Mouse (Mus musculus): ENCODE measurements around the gene Ccin.
A peak's percentile ranks its signal among the peaks of the same experiment; 100 is the strongest.

Ccin gene

DNA sequence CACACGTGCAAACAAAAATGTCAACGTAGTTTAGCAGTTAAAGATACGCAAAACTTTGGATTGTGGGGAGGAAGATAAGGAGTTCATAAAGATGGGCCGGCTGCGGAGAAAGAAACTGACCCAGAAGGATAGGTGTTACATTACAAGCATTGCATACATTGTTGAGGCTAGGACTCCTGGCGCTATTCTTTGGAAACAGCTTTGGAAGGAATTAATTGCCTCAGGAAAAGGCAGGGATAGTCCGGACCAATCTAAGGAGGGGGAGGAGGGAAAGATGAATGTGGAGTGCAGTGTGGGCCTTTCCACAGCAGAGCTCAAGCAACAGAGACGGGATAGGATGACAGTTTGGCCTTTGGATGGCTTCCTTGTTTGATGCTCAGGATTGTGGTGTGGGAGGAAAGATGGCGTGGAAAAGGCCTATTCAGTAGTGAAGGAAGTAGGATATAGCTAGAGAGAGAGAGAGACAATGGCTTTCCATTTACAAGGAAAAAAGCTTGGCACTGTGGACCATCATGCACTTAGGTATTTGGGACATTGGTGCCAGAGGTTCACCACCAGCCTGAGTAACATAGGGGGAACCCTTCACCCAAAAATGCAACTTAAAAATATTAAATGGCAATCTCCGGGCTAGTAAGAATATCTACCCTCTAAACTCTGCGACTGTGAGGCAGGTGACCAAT, 30.2 kb downstream of the Ccin start:
- no peak for DNase-seq

DNA sequence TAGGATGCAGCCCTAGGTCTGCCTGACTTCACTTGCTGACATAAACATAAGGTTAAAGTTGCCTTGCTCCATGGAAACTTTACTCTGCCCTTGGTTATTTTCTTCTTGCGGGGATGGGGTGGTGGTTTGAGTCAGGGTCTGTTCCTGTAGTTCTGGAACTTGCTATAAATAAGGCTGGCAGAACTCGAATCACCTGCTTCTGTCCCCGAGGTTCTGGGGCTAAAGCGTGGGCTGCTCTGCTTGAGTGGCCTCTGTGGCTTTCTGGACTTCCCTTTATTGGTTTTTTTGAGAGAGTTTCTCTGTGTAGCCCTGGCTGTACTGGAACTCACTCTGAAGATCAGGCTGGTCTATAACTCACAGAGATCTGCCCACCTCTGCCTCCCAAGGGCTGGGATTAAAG, 32.8 kb downstream of the Ccin start:
- no peak for DNase-seq

DNA sequence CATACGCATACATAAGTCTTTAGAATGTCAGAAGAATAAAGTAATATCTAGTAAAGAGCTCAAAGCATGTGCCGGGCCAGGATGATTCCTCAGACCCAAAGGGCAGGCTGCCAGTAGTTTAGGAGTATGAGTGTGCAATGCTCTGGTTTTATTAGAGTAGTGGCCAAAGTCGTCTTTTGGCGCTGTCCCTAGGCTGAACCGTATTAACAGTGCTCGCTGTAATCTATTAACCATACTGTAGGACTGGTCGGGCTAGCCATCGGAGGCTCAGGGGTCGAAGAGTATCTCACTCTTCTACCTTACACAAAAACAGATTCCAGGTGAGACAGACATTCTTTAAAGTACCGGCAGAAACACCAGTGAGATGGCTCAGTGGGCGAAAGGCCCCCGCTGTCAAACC, 33.5 kb downstream of the Ccin start:
- no peak for DNase-seq

DNA sequence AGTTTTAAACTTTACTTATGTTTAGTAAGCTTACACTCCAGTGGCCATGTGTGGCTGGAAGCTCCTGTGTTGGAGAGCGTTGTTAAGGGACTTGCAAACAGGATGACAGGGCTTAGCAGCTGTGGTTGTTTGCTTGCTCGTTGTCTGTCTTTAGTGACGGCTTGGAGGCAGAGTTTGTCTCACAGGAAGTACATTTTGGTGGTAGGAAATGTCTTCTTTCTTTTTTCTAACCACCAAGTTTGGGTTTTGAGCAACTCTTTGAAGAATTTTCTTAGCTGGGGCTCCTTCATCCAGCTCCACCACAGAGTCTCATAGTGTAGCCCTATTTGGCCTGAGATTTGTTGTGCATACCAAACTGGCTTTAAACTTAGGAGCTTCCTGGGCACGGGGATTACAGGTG, 39.0 kb downstream of the Ccin start:
- DNase-seq = no peak

DNA sequence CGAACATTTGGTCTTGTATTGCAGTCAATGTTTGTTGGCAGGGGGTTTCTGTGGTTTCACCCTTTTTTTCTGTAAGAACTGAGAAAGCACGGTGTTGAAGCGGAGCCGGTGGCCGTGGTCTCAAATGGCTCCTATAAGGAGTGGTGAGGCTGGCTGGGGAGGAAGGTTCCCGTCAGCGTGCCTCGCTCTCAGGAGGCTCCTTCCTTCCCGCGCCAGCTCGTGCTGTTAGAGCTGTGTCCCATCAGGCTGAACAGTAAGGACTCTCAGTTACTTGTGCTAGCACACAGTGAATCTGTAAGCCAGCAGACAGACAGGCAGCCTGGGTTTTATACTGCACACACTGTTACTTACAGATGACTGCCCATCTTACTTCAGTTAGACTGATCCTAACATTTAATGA, 39.5 kb downstream of the Ccin start:
- DNase-seq = no peak

DNA sequence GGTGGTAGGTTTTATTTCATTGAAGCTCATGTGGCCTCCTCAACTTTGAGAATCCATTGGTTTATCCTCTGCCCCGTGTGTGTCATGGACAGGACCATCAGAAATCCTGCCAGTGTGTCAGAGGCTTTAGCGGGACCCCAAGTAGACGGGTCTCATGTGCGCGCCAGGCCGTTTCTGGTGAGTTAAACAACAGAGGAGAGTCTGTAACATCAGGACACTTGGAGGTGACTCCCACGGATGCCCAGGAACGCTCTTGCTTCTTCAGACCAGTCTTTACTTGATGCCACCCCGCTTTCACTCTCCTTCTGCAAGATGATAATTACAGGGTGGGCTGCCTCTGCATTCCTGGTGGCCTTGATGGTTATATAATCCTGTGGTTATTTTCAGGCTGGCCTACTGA, 40.4 kb downstream of the Ccin start:
- no peak for DNase-seq

DNA sequence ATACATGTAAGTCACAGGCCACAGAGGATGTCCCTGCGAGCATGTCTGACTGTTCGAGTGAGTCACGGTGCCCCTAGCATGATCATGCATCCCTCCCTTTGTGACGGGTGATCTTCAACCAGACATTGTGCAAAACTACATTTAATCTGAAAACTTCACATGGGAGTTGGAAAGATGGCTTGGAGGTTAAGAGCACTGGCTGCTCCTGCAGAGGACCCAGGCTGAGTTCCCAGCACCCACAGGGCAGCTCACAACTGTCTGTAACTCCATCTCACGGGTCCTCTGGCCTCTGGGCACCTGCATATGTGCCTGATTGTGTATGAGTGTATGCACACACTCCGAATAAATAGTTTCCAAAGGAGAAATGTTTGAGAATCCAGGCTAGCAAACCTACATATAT, 41.0 kb downstream of the Ccin start:
- DNase-seq = no peak

DNA sequence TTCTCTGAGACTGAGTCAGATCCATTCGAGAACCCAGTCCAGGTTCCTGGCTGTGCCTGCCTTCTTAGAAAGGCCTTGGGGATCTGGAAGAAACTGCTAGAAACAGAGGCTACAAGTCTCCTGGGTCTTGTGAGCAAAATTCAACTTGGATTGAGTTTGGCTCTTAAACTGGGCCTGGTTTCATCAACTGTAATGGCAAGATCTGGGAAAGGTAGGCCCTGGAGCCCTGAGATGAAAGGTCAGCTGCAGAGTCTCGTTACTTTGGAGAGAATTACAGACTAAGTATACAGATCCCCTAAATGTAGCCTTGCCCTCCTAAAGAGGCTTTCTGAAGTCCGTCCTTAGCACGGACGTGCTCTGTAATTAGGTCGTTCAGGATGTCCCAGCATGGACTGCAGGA, 42.3 kb downstream of the Ccin start:
- DNase-seq = no peak

DNA sequence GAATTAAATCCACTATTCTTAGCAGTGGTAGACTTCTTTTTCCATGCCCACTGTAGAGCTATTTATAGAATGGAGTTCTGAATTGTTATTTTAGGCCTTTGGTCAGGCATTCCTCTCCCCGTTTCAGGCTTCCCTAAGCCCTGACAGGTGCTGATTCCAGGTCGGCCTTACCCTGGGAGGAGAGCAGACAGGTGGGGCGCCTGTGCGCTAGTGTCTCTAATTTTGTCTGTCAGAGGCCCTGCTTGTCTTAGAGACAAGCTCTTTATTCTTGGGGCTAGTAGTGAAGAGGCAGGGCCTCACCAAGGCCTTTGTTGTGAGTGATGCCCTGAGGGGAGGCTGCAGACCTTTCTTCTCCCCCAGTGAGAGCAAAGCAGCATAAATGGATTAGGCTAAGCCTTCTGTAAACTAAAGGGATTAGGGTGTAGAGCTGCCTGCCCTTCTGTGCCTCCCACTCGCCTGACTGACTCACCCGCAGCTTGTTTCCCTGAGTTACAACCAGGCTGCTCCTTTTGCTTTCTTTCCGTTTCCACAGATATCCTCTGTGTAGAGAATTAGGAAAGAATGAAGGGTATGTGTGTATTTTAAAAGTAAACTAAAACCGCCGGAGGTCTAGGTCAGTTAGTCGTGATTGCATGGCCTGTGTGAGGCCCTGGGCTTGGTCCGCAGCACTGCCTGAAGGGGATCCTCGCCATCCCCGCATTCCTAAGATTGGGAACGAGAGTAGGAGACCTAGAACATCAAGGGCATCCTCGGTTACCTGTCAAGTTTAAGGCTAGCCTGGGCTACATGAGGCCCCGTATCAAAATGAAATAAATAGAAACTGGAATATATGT, 45.2 kb downstream of the Ccin start:
- DNase-seq = peak; percentile 89

DNA sequence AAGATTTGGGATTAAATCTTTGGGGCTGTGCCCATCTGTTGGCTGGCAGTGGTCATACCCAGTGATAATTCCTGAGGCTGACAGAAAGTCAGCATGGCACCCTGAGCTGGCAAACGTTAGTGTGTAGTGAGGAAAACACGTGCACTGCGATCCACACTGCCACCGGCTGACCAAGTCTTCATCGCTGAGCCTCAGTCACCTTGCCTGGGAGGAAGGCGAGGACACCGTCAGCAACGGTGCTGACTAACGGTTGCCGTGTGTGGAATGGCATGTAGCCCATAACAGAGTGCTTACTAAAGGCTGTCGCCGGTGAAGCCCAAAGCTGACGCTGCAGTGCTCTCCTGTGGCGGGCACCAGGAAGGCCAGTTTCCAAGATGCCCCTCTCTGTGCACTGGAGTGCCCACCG, 46.4 kb downstream of the Ccin start:
- peak; percentile 21 for DNase-seq

DNA sequence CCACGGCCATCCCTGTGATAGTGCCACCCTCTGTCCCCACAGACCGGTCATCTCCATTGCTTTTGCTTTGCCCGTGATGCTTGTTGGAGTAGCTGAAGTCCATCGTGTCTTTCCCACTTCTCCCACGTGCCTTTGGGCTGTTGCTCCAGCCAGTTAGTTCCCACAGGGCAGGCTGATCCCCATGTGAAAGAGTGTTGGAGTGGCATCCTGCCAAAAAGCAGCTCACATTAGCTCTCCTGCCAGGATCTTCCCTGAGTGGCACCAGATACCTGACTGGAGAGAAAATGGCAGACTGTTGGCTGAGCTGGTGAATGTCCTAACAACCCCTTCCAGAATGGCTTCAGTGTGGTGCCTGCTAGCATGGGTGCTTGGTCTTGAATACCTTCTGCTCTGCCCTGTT, 48.2 kb downstream of the Ccin start:
- DNase-seq = no peak
